Mouse (Mus musculus) midbrain, embryonic 12.5 days (tissue): ENCODE data around the gene Slc5a3. TPM values are rescaled to one million over a fixed set of nuclear protein-coding genes. Genes with fewer than 3 reads are reported as not detected.

Source experiments
- ATAC-seq: fragments of 200-750 bp; cut with Nextera tagmentation; 2 replicates; pipeline ENCODE4 v1.8.0; 2017; ENCODE audit warnings: low read depth, moderate TSS enrichment, moderate library complexity; ENCODE audit not compliant: low FRiP score
- H3K27ac ChIP-seq: fragments of 300-500 bp; sonication (generic); replicated peaks from 2 replicates; pipeline ENCODE4 v1.5.1; 2016; ENCODE audit warnings: mild to moderate bottlenecking
- H3K27me3 ChIP-seq: fragments of 300-500 bp; sonication (generic); 2 replicates; pipeline ENCODE4 v1.6.1; 2016; ENCODE audit warnings: mild to moderate bottlenecking
- H3K36me3 ChIP-seq: fragments of 300-500 bp; sonication (generic); 2 replicates; pipeline ENCODE4 v1.6.1; 2016
- H3K4me1 ChIP-seq: fragments of 300-500 bp; sonication (generic); 2 replicates; pipeline ENCODE4 v1.6.1; 2016
- H3K4me2 ChIP-seq: fragments of 300-500 bp; sonication (generic); replicated peaks from 2 replicates; pipeline ENCODE4 v1.6.1; 2016; ENCODE audit warnings: mild to moderate bottlenecking, moderate library complexity
- H3K4me3 ChIP-seq: fragments of 300-500 bp; sonication (generic); 2 replicates; pipeline ENCODE4 v1.5.1; 2016; ENCODE audit warnings: mild to moderate bottlenecking
- H3K9ac ChIP-seq: fragments of 300-500 bp; sonication (generic); replicated peaks from 2 replicates; pipeline ENCODE4 v1.6.1; 2016; ENCODE audit warnings: mild to moderate bottlenecking, moderate library complexity
- H3K9me3 ChIP-seq: fragments of 300-500 bp; sonication (generic); 2 replicates; pipeline ENCODE4 v1.6.1; 2016; ENCODE audit warnings: mild to moderate bottlenecking
- WGBS: fragments of 180-500 bp; shearing (Covaris S2); methylation state at CpG from one replicate; pipeline ENCODE4 v1.1.7; 2016; 5-methylcytosine and 5-hydroxymethylcytosine counted together
- polyA plus RNA-seq: library from polyadenylated mRNA; unstranded; fragments of >200 nt; fragmentation: Nextera tagmentation; extraction: Ambion mirVana; gene quantifications from 2 replicates; pipeline ENCODE4 v1.2.1, GENCODE M21; 2016

Slc5a3 gene
- polyA plus RNA-seq, 1 experiment from 2014 or later: 13.2 TPM

DNA sequence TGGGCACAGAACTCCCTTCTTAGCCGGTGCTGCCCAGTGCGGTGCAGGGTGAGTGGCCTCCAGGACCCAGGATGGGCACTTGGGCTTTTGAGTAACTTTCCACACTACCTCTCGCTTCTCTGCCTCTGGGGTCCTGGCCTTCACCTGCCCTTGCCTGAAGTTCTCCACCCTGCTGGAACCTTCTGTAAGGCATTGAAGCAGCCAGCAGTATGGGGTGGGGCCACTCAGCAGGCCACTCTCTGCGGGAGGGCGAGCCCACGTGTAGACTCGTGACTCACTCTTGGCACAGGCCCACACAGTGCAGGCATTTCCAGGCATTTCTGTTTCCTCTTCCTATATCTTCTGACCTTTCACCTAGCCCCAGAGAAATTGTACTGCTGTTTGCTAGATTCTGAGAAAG, 18.7 kb upstream of the Slc5a3 start:
- ATAC-seq: no peak
- 87% methylated on average over 7 of the region's 7 CpGs for WGBS
- H3K4me1 ChIP-seq: no peaks in the 10 kb centered on the region

DNA sequence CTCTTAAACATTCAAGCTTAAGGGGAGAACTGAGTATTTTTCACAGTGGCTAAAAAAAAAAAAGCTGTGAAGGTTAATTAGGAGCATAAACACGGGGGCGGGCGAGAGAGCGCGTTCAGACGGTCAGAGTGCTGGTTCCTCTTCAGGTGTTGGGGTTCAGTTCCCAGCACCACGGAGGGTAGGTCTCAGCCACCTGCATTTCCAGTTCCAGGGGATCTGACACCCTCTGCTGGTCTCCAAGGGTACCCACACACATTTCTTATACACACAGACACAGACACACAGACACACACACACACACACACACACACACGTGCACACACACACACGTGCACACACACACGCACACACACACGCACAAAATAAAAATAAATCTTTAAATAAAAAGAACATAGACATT, 18.2 kb upstream of the Slc5a3 start:
- ATAC-seq: no peak
- Histone ChIP-seq H3K4me3 (no peak overlapping the region), H3K4me1 (no peaks in the 10 kb centered on the region), H3K9ac (no peak overlapping the region), H3K9me3 (no peaks in the 10 kb centered on the region), H3K27me3 (no peaks in the 10 kb centered on the region), H3K4me2 (no peak overlapping the region), H3K36me3 (no peaks in the 10 kb centered on the region), H3K27ac (no peak overlapping the region)
- 94% methylated on average over 11 of the region's 11 CpGs for WGBS

More for the DNA sequence above, 18.7 kb upstream of the Slc5a3 start:
- Histone ChIP-seq H3K9ac (no peak overlapping the region), H3K27ac (no peak overlapping the region), H3K9me3 (no peaks in the 10 kb centered on the region), H3K4me3 (no peak overlapping the region), H3K36me3 (no peaks in the 10 kb centered on the region), H3K4me2 (no peak overlapping the region), H3K27me3 (no peaks in the 10 kb centered on the region)

- ATAC-seq: no peak
- no peak overlapping the region for H3K9ac ChIP-seq
- H3K36me3 ChIP-seq: no peaks in the 10 kb centered on the region
- H3K27me3 ChIP-seq: peaks cover 4% of the 10 kb centered on the region; the same call in 1 of the 2 replicates
- H3K27ac ChIP-seq: no peak overlapping the region
- WGBS: 80% methylated on average over 7 of the region's 7 CpGs
- peaks cover 3% of the 10 kb centered on the region; the same call in 1 of the 2 replicates for H3K4me1 ChIP-seq
- peaks cover 11% of the 10 kb centered on the region for H3K9me3 ChIP-seq
- H3K4me3 ChIP-seq: no peak overlapping the region
- H3K4me2 ChIP-seq: no peak overlapping the region
These were observed 6.3 kb upstream of the Slc5a3 start for GRCm38 (mm10) chr16:92051777-92052310.

- ATAC-seq: no peak
- no peak overlapping the region for H3K27ac ChIP-seq
- H3K9ac ChIP-seq: no peak overlapping the region
- no peak overlapping the region for H3K4me3 ChIP-seq
- H3K4me2 ChIP-seq: no peak overlapping the region
- peaks cover 11% of the 10 kb centered on the region for H3K9me3 ChIP-seq
- 71% methylated on average over 10 of the region's 10 CpGs for WGBS
- peaks cover 7% of the 10 kb centered on the region; the same call in 1 of the 2 replicates for H3K4me1 ChIP-seq
- H3K36me3 ChIP-seq: no peaks in the 10 kb centered on the region
- peaks cover 4% of the 10 kb centered on the region; the same call in 1 of the 2 replicates for H3K27me3 ChIP-seq
These were observed 5.6 kb upstream of the Slc5a3 start for GRCm38 (mm10) chr16:92052569-92052968.

DNA sequence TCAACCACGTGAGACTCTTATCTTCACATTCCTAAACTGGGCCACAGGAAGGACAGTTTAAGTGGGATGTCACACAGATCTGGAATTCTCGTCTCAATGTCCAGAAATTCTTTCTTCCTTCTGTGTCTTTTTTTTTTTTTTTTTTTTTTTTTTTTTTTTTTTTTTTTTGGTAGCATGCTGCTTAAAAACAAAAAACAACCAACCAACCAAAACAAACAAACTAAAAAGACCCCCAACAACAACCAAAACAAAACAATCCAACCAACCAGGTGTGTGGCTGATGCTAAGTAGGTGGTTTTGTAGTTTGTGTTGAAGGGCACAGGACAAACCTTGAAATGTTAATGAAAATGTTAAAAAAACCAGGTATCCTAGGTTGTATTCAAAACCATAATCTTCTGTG, 1.4 kb upstream of the Slc5a3 start:
- Histone ChIP-seq H3K27ac (no peak overlapping the region), H3K4me2 (no peak overlapping the region), H3K4me3 (no peak overlapping the region), H3K36me3 (peaks cover 9% of the 10 kb centered on the region), H3K27me3 (peaks cover 4% of the 10 kb centered on the region; the same call in 1 of the 2 replicates), H3K4me1 (peaks cover 26% of the 10 kb centered on the region), H3K9ac (no peak overlapping the region), H3K9me3 (peaks cover 11% of the 10 kb centered on the region)
- ATAC-seq: no peak
- WGBS: 62% methylated on average over 2 of the region's 2 CpGs

DNA sequence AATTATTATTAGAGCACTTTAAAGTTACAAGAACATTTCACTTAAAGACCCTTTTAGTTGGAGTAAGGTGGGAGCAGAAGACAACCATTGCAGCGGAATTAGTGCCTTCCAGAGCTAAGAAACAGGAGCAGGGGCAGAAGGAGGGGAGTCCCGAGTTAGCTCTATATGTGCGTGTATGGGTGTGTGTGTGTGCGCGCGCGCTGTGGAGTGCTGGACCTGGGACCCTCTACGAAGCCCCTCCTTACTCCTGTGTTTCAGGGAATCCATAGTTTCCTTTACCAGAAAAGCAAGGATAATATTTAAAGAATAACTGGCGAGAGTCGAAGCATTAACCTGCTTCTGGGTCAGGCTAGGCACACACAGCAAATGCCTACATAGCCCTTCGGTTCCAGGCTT, 668 bp upstream of the Slc5a3 start:
- Histone ChIP-seq H3K27ac (peak overlapping the region; percentile 77), H3K4me3 (peak overlapping the region; percentile 80), H3K9ac (peak overlapping the region; percentile 95), H3K36me3 (peaks cover 14% of the 10 kb centered on the region), H3K9me3 (peaks cover 11% of the 10 kb centered on the region), H3K27me3 (peaks cover 4% of the 10 kb centered on the region; the same call in 1 of the 2 replicates), H3K4me2 (peak overlapping the region; percentile 94), H3K4me1 (peaks cover 26% of the 10 kb centered on the region)
- WGBS: 7% methylated on average over 11 of the region's 11 CpGs
- peak; percentile 59 for ATAC-seq

- H3K9me3 ChIP-seq: peaks cover 7% of the 10 kb centered on the region
These were observed 810 bp downstream of the Slc5a3 start for GRCm38 (mm10) chr16:92058644-92059620.

GRCm38 (mm10) chr16:92060213-92060612, 2.1 kb downstream of the Slc5a3 start:
- Histone ChIP-seq H3K4me2 (peak overlapping the region; percentile 94), H3K9me3 (no peaks in the 10 kb centered on the region), H3K9ac (no peak overlapping the region), H3K27me3 (peaks cover 4% of the 10 kb centered on the region; the same call in 1 of the 2 replicates), H3K27ac (no peak overlapping the region), H3K36me3 (peaks cover 26% of the 10 kb centered on the region), H3K4me1 (peaks cover 26% of the 10 kb centered on the region), H3K4me3 (no peak overlapping the region)
- ATAC-seq: no peak
- WGBS: 74% methylated on average over 3 of the region's 3 CpGs

More at GRCm38 (mm10) chr16:92058644-92059620, 810 bp downstream of the Slc5a3 start:
- peak; percentile 31; the same call in 1 of the 2 replicates for ATAC-seq
- H3K4me1 ChIP-seq: peaks cover 26% of the 10 kb centered on the region
- peak overlapping the region; percentile 94 for H3K4me2 ChIP-seq
- H3K36me3 ChIP-seq: peaks cover 26% of the 10 kb centered on the region
- 2% methylated on average over 41 of the region's 63 CpGs for WGBS
- peak overlapping the region; percentile 77 for H3K27ac ChIP-seq
- peak overlapping the region; percentile 95 for H3K9ac ChIP-seq
- H3K4me3 ChIP-seq: peak overlapping the region; percentile 80
- peaks cover 4% of the 10 kb centered on the region; the same call in 1 of the 2 replicates for H3K27me3 ChIP-seq

DNA sequence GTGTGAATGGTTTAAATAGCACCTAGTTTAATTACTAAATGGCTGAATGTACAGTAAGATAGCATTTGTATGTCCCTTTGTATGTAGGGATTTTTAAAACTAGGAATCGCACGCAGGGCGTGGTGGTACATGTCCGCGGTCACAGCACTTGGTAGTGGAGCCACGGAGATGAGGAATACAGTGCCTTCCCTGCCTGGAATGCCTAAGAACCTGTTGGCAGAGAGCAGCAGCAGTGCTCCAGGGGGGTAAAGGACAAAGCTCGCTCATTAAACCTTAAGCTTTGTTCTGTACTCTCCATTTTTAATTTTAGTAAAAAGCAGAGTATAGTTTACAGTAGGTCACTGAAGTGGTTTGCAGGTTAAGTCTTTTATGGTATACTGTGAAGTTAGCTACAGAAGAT, 3.5 kb downstream of the Slc5a3 start:
- WGBS: 98% methylated on average over 7 of the region's 7 CpGs
- peaks cover 26% of the 10 kb centered on the region for H3K36me3 ChIP-seq
- no peak for ATAC-seq

GRCm38 (mm10) chr16:92062832-92063231, 4.7 kb downstream of the Slc5a3 start:
- no peak overlapping the region for H3K9ac ChIP-seq
- no peaks in the 10 kb centered on the region for H3K27me3 ChIP-seq
- H3K36me3 ChIP-seq: peaks cover 34% of the 10 kb centered on the region
- no peak overlapping the region for H3K4me3 ChIP-seq
- no peak overlapping the region for H3K4me2 ChIP-seq
- peaks cover 20% of the 10 kb centered on the region for H3K4me1 ChIP-seq
- 100% methylated on average over 1 of the region's 1 CpGs for WGBS
- H3K9me3 ChIP-seq: no peaks in the 10 kb centered on the region
- no peak for ATAC-seq
- H3K27ac ChIP-seq: no peak overlapping the region

More for the DNA sequence above, 3.5 kb downstream of the Slc5a3 start:
- Histone ChIP-seq H3K27ac (no peak overlapping the region), H3K9ac (no peak overlapping the region), H3K4me2 (no peak overlapping the region), H3K4me1 (peaks cover 26% of the 10 kb centered on the region), H3K4me3 (no peak overlapping the region), H3K27me3 (peaks cover under 1% of the 10 kb centered on the region; the same call in 1 of the 2 replicates), H3K9me3 (no peaks in the 10 kb centered on the region)

DNA sequence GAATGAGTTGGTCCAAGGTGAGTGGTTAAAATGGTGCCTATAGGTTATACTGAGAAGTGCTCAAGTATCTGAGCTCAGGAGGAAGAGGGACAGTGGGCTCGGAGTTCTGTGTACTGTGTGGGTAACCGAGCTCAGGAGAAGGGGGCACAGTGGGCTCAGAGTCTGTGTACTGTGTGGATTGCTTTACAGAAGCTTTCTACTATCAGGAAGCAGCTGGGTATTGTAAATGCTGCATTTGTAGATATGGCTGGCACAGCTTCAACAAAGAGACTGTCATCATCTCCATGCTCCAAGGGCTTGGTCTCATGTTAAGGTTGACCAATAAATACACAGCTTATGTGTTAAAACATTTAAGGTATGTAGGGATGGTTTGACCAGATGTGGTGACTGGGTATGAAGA, 6.7 kb downstream of the Slc5a3 start:
- Histone ChIP-seq H3K9me3 (no peaks in the 10 kb centered on the region), H3K27ac (no peak overlapping the region), H3K4me2 (no peak overlapping the region), H3K36me3 (peaks cover 50% of the 10 kb centered on the region), H3K4me3 (no peak overlapping the region), H3K4me1 (peaks cover 8% of the 10 kb centered on the region; the same call in 1 of the 2 replicates), H3K27me3 (no peaks in the 10 kb centered on the region), H3K9ac (no peak overlapping the region)
- WGBS: 91% methylated on average over 2 of the region's 2 CpGs
- no peak for ATAC-seq

GRCm38 (mm10) chr16:92070338-92070737, 12.2 kb downstream of the Slc5a3 start:
- H3K4me2 ChIP-seq: no peak overlapping the region
- H3K27ac ChIP-seq: no peak overlapping the region
- 92% methylated on average over 8 of the region's 8 CpGs for WGBS
- peaks cover 39% of the 10 kb centered on the region for H3K36me3 ChIP-seq
- no peak overlapping the region for H3K4me3 ChIP-seq
- H3K9me3 ChIP-seq: no peaks in the 10 kb centered on the region
- H3K9ac ChIP-seq: no peak overlapping the region
- H3K4me1 ChIP-seq: no peaks in the 10 kb centered on the region
- ATAC-seq: no peak
- no peaks in the 10 kb centered on the region for H3K27me3 ChIP-seq
